Mouse (Mus musculus): ENCODE measurements at regions not wholly inside any gene's neighbourhood (a gene's known extent, or its start where the extent isn't known, plus 50 kb on each side); places are given as distances from the start of the nearest gene placed in this dataset.

GRCm38 (mm10) chr9:79414989-79415388 lies 303.6 kb downstream of the Col12a1 start:
- H3K4me3 ChIP-seq (ENCODE audit: control insufficient read depth, insufficient read depth, low read length): no peak overlapping the region
- DNase-seq: no peak
- TF ChIP-seq POLR2A (IDR thresholded peaks at IDR 0.05; ENCODE audit: control insufficient read depth, extremely low read depth, insufficient read depth, low read length, poor library complexity) (no peak), CTCF (IDR thresholded peaks at IDR 0.05; ENCODE audit: borderline replicate concordance, control insufficient read depth, extremely low read depth, insufficient read depth, low read length, poor library complexity) (no peak)
- no peaks in the 10 kb centered on the region for H3K4me1 ChIP-seq (replicated peaks; ENCODE audit: control insufficient read depth, insufficient read depth, low read length)
- no peaks in the 10 kb centered on the region for H3K27me3 ChIP-seq (ENCODE audit: control insufficient read depth, insufficient read depth, low read length)
- no peaks in the 10 kb centered on the region for H3K36me3 ChIP-seq (ENCODE audit: control insufficient read depth, insufficient read depth, low read length)
- H3K27ac ChIP-seq (ENCODE audit: control insufficient read depth, insufficient read depth, low read length): no peak overlapping the region

GRCm38 (mm10) chr9:79430417-79430816 lies 288.2 kb downstream of the Col12a1 start:
- 88% methylated on average over 1 of the region's 1 CpGs for WGBS
- H3K27me3 ChIP-seq (ENCODE audit: control insufficient read depth, insufficient read depth, low read length): no peaks in the 10 kb centered on the region
- no peaks in the 10 kb centered on the region for H3K36me3 ChIP-seq (ENCODE audit: control insufficient read depth, insufficient read depth, low read length)
- H3K4me3 ChIP-seq (ENCODE audit: control insufficient read depth, insufficient read depth, low read length): no peak overlapping the region
- TF ChIP-seq POLR2A (IDR thresholded peaks at IDR 0.05; ENCODE audit: control insufficient read depth, extremely low read depth, insufficient read depth, low read length, poor library complexity): no peak
- TF ChIP-seq CTCF (IDR thresholded peaks at IDR 0.05; ENCODE audit: borderline replicate concordance, control insufficient read depth, extremely low read depth, insufficient read depth, low read length, poor library complexity): no peak
- no peak for DNase-seq
- no peak overlapping the region for H3K27ac ChIP-seq (ENCODE audit: control insufficient read depth, insufficient read depth, low read length)
- no peaks in the 10 kb centered on the region for H3K4me1 ChIP-seq (replicated peaks; ENCODE audit: control insufficient read depth, insufficient read depth, low read length)

- TF ChIP-seq POLR2A (IDR thresholded peaks at IDR 0.05; ENCODE audit: control insufficient read depth, extremely low read depth, insufficient read depth, low read length, poor library complexity): no peak
- no peak for TF ChIP-seq CTCF (IDR thresholded peaks at IDR 0.05; ENCODE audit: borderline replicate concordance, control insufficient read depth, extremely low read depth, insufficient read depth, low read length, poor library complexity)
- Histone ChIP-seq H3K4me1 (replicated peaks; ENCODE audit: control insufficient read depth, insufficient read depth, low read length) (no peaks in the 10 kb centered on the region), H3K27me3 (ENCODE audit: control insufficient read depth, insufficient read depth, low read length) (no peaks in the 10 kb centered on the region), H3K4me3 (ENCODE audit: control insufficient read depth, insufficient read depth, low read length) (no peak overlapping the region), H3K36me3 (ENCODE audit: control insufficient read depth, insufficient read depth, low read length) (no peaks in the 10 kb centered on the region), H3K27ac (ENCODE audit: control insufficient read depth, insufficient read depth, low read length) (no peak overlapping the region)
- 94% methylated on average over 3 of the region's 3 CpGs for WGBS
- DNase-seq: no peak
These were observed 281.0 kb downstream of the Col12a1 start for GRCm38 (mm10) chr9:79437636-79438035.

- WGBS: 74% methylated on average over 11 of the region's 11 CpGs
- TF ChIP-seq CTCF (IDR thresholded peaks at IDR 0.05; ENCODE audit: borderline replicate concordance, control insufficient read depth, extremely low read depth, insufficient read depth, low read length, poor library complexity) (no peak), POLR2A (IDR thresholded peaks at IDR 0.05; ENCODE audit: control insufficient read depth, extremely low read depth, insufficient read depth, low read length, poor library complexity) (no peak)
- Histone ChIP-seq H3K4me3 (ENCODE audit: control insufficient read depth, insufficient read depth, low read length) (no peak overlapping the region), H3K27ac (ENCODE audit: control insufficient read depth, insufficient read depth, low read length) (no peak overlapping the region), H3K27me3 (ENCODE audit: control insufficient read depth, insufficient read depth, low read length) (no peaks in the 10 kb centered on the region), H3K36me3 (ENCODE audit: control insufficient read depth, insufficient read depth, low read length) (no peaks in the 10 kb centered on the region), H3K4me1 (replicated peaks; ENCODE audit: control insufficient read depth, insufficient read depth, low read length) (no peaks in the 10 kb centered on the region)
- no peak for DNase-seq
These were observed 279.2 kb downstream of the Col12a1 start for GRCm38 (mm10) chr9:79439233-79439960.

GRCm38 (mm10) chr9:79455226-79455625 lies 263.4 kb downstream of the Col12a1 start:
- no peaks in the 10 kb centered on the region for H3K27me3 ChIP-seq (ENCODE audit: control insufficient read depth, insufficient read depth, low read length)
- TF ChIP-seq POLR2A (IDR thresholded peaks at IDR 0.05; ENCODE audit: control insufficient read depth, extremely low read depth, insufficient read depth, low read length, poor library complexity) (no peak), CTCF (IDR thresholded peaks at IDR 0.05; ENCODE audit: borderline replicate concordance, control insufficient read depth, extremely low read depth, insufficient read depth, low read length, poor library complexity) (no peak)
- DNase-seq: no peak
- no peaks in the 10 kb centered on the region for H3K4me1 ChIP-seq (replicated peaks; ENCODE audit: control insufficient read depth, insufficient read depth, low read length)
- no peak overlapping the region for H3K27ac ChIP-seq (ENCODE audit: control insufficient read depth, insufficient read depth, low read length)
- no peaks in the 10 kb centered on the region for H3K36me3 ChIP-seq (ENCODE audit: control insufficient read depth, insufficient read depth, low read length)
- H3K4me3 ChIP-seq (ENCODE audit: control insufficient read depth, insufficient read depth, low read length): no peak overlapping the region
- 70% methylated on average over 3 of the region's 3 CpGs for WGBS

- Histone ChIP-seq H3K4me1 (replicated peaks; ENCODE audit: control insufficient read depth, insufficient read depth, low read length) (no peaks in the 10 kb centered on the region), H3K4me3 (ENCODE audit: control insufficient read depth, insufficient read depth, low read length) (no peak overlapping the region), H3K36me3 (ENCODE audit: control insufficient read depth, insufficient read depth, low read length) (no peaks in the 10 kb centered on the region), H3K27ac (ENCODE audit: control insufficient read depth, insufficient read depth, low read length) (no peak overlapping the region), H3K27me3 (ENCODE audit: control insufficient read depth, insufficient read depth, low read length) (no peaks in the 10 kb centered on the region)
- no peak for DNase-seq
- no peak for TF ChIP-seq CTCF (IDR thresholded peaks at IDR 0.05; ENCODE audit: borderline replicate concordance, control insufficient read depth, extremely low read depth, insufficient read depth, low read length, poor library complexity)
- TF ChIP-seq POLR2A (IDR thresholded peaks at IDR 0.05; ENCODE audit: control insufficient read depth, extremely low read depth, insufficient read depth, low read length, poor library complexity): no peak
- 32% methylated on average over 1 of the region's 1 CpGs for WGBS
These were observed 239.5 kb downstream of the Col12a1 start for GRCm38 (mm10) chr9:79479118-79479517.

- H3K36me3 ChIP-seq (ENCODE audit: control insufficient read depth, insufficient read depth, low read length): no peaks in the 10 kb centered on the region
- DNase-seq: no peak
- no peaks in the 10 kb centered on the region for H3K4me1 ChIP-seq (replicated peaks; ENCODE audit: control insufficient read depth, insufficient read depth, low read length)
- no peak overlapping the region for H3K27ac ChIP-seq (ENCODE audit: control insufficient read depth, insufficient read depth, low read length)
- no peaks in the 10 kb centered on the region for H3K27me3 ChIP-seq (ENCODE audit: control insufficient read depth, insufficient read depth, low read length)
- WGBS: 61% methylated on average over 2 of the region's 2 CpGs
- H3K4me3 ChIP-seq (ENCODE audit: control insufficient read depth, insufficient read depth, low read length): no peak overlapping the region
- no peak for TF ChIP-seq POLR2A (IDR thresholded peaks at IDR 0.05; ENCODE audit: control insufficient read depth, extremely low read depth, insufficient read depth, low read length, poor library complexity)
- TF ChIP-seq CTCF (IDR thresholded peaks at IDR 0.05; ENCODE audit: borderline replicate concordance, control insufficient read depth, extremely low read depth, insufficient read depth, low read length, poor library complexity): no peak
These were observed 218.4 kb downstream of the Col12a1 start for GRCm38 (mm10) chr9:79500253-79500652.
